Mouse (Mus musculus) cerebellum, postnatal 4 days (tissue): ENCODE data around the gene Lsm8.
"Not testable (repeated sequence)": the region's sequence is repeated elsewhere in the genome, so short reads cannot be mapped to it uniquely, and the experiment has no call there.

Experiments used
- DNase-seq, 2 experiments: peaks; one replicate each; pipeline ENCODE4 v3.0.0; 2022; ENCODE audit warnings: low spot score in 2 of 2, mixed read lengths in 1 of 2

The Lsm8 gene

DNA sequence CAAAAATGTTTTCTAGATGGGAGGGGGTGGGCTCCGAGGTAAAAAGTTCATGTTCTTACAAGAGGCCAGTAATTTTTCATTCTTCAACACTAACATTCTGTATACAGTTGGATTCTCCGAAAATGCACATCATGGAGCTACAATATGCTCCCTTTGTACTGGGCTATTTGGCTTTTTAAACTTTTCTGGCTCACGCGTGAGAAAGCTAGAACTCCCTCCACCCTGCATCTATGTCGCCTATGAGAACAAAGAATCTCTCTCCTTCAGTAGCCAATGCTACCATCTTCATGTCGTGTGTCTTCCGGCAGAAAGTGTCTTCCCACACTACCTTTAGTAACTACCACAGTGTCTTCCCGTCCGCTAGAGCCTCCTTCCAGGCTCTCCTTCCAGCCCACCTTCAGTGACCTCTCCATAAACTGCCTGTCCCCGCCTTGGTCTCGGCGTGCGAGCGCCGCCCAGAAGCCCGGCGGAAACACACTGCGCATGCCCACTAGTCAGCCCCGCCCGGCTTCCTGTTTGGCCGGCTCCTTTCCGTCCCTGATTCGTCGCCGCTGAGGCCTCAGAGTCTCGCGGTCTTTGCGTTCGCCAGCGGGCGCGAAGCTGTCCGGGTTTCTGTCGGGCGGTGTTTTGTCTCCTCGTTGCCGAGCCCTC, at the start of gene Lsm8:
Gene Lsm8, plus strand, starts transcription at position 529 of the 651 bp plus-strand sequence.
- peak; percentile 94 to 96 for DNase-seq

DNA sequence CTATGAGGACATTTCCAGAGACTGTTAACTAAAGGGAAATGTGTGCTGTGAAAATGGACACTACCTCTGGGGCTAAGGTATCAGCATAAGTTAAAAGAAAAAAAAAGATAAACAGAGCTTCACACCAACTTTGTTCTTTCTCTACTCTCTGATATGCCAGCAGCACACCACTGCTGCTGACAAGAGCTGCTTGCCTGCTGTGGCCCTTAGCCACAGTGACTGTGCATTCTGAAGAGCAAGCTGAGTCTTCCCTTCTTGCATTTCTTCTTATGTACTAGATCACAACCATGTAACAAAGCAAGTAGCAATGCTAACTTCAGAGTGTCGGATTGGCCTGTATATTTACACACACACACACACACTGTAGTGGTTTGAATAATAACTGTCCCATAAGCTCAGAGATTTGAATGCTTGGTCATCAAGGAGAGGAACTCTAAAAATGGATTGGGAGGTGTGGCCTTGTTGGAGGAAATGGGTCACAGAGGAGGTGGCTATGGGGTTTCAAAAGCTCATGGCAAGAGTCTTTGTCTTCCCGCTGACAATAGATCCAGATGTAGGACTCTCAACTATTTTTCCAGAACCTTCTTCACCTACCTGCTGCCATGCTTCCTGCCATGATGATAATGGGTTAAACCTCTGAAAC, 47.4 kb upstream of the Lsm8 start:
- DNase-seq = no peak

GRCm38 (mm10) chr6:18812623-18813022, 35.8 kb upstream of the Lsm8 start:
- DNase-seq = no peak

DNA sequence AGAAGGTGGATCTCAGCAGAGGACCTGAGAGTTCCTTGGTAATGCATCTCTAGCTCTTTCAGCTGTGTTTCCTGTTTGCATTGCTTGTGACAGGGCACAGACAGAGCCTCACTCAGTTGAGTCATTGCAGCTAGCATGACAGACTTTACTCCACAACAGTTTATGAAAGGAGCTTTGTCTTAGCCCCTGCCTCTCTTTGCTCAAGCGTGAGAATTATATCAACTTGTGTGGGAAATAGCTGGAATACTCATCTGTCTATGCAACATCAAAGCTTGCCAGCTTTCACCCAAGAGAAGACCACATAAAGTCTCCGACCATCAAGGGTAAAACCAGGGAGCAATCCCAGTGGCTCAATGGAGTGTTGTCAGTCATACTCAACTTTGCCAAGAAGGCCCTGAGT, 32.8 kb upstream of the Lsm8 start:
- no peak for DNase-seq

DNA sequence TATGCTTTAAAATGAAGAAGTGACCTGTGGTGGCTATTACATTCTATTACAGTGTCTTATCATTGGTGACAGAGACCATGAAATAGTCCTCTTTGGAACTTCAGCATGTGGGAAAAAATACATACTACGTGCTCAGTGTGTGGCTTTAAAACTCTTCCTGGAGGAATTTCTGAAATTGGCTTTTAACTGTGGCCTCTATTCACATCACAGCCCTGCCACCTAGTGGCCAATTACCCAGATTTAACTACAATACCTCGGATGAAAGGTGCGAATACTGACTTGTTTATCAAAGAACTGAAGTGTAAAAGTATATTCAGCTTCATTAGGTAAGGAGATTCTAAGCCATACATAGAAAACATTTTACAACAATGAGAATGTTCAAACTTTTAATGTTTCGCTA, 29.0 kb upstream of the Lsm8 start:
- DNase-seq = peak in 1 of 2 experiments; percentile 65

DNA sequence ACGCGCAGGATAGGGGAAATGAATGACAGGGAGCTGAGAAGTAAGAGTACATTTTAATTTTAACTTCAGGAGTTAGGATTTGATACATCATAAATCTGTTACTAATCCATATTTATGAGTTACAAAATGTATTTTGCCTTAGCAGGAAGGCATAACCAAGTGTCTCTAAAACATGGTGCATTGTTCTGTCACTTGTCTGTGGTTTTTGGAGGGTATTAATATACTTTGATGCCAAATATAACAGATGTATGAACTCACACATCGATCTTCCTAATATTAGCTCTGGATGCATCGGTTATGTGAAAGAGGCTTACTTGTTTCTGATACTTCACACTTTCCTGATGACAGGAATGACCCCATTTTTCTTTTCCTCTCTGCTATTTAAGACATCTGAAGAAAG, 28.1 kb upstream of the Lsm8 start:
- DNase-seq = no peak

GRCm38 (mm10) chr6:18822812-18823211, 25.6 kb upstream of the Lsm8 start:
- DNase-seq = no peak

DNA sequence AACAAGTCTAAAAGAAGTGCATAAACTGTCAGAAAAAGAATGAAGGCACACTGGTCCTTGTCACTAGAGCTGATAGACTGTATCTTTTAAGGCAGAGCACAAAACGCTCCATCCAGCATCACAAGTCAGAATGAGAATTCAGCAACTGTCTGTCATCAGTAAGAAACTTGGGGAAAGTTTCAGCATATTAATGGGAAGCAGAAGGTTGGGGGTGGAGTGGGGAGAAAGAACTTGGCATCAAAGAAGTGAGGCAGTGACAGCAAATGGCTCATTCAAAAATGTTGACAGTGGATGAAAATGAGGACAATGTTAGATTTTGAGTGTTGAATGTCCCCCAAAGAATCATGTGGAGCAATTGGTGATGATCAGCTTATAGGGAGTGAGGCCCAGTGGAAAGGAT, 15.4 kb upstream of the Lsm8 start:
- DNase-seq = no peak

DNA sequence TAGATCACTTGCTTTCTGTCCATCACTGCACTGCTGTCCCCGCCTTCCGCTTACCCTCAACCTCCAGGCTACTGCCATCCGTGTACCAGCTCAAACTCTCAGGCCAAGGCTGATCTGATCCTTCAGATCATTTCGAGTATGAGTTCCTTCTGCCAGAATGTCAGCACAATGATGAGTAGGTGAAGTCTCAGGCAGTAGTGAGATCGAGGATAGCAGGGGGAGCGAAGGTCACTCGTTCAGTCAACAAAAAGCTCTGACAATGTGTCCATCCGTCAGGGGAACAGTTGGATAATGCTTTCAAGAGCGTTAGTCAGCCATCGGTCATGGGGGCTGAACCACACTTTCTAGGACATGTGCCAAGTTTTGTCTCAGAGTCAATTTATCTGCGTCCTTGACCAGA, 3.9 kb upstream of the Lsm8 start:
- not testable (repeated sequence) for DNase-seq

DNA sequence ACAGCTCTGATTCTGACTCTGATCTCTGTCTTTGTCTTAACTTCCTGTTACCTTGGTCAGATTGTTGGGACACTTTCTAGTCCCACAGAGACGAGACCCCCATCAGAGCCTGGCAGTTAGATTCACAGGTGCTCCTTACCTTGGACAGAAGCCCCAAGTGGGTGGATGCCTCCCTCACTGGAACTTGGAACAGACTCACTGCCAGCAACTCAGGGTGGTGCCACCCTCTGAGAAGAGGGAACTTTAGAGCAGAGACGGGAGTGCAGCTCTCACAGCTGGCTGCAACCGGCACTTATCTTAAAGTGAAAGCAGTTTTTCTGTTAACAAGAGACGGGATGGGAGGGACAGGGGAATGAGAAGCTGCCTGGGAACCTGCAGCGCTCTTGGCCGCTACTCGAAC, 2.8 kb upstream of the Lsm8 start:
- DNase-seq = not testable (repeated sequence)

GRCm38 (mm10) chr6:18848702-18849061, 303 bp downstream of the Lsm8 start:
- DNase-seq = no peak

DNA sequence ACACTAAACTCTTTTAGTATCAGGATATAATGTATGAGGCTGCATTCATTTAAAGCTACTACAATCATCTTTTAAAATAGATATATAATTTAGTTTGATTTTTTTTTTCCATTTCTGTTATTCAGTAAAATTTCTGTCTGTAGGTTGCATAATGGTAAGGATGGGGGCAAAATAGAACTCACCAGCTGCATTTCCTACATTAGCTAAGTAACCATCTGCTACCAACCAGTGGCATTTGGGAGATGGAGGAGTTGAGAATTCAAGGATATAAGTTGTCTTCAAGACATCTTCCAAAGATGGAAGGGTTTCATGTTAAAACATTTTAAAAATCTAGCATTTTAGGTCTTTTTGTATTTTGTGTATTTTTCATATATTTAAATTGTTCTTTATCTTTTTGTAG, 6.9 kb downstream of the Lsm8 start:
- no peak for DNase-seq

- DNase-seq = no peak
These were observed 8.2 kb downstream of the Lsm8 start for GRCm38 (mm10) chr6:18856487-18857078.

- no peak for DNase-seq
These were observed 17.6 kb downstream of the Lsm8 start, which contains the start of gene Ankrd7 for GRCm38 (mm10) chr6:18866018-18866417. TSS of gene Ankrd7 (plus strand) at chr6:18866318.

GRCm38 (mm10) chr6:18889030-18889429, 40.7 kb downstream of the Lsm8 start:
- DNase-seq = no peak

GRCm38 (mm10) chr6:18894142-18894541, 45.8 kb downstream of the Lsm8 start:
- DNase-seq = no peak
